Mouse (Mus musculus): Measurements from ENCODE around the gene Sclt1. TPM values are rescaled to one million over a fixed set of nuclear protein-coding genes. Genes with fewer than 3 reads are reported as not detected.

Sclt1 gene
- total RNA-seq, 2 experiments from 2014 or later: 5.0 to 5.4 TPM

DNA sequence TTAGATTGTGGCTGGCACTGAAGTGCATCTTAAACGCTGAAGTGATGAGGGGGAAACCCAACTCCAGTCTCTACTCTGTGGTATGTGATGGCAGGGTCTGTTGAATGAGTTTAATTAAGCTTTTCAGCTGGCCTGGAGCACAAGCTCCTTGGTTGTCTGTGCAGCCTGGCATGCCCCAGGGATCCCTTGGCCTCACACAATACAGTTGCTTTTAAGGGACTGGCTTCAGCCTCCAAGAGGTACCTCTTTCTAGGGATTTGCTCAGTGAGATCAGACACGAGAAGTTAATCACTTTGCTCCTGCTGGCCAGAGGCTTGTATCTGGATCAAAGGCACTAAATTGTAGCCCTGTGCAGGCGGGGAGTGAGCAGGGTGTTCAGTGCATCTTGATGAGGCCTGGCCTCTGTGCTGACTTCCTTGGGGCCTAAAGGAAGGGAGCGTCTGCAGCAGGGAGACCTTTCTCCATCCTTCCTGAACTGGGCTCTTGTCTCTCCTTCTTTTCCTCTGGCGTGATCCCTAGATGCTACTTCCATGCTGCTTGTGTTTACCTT lies 138.8 kb downstream of the Sclt1 start:
- Histone ChIP-seq H3K27ac (no peak overlapping the region), H3K4me3 (no peak overlapping the region)
- DNase-seq: no peak
- TF ChIP-seq CTCF (IDR thresholded peaks at IDR 0.05): no peak
- intact Hi-C loops (cut with DNase I): no loop called here

DNA sequence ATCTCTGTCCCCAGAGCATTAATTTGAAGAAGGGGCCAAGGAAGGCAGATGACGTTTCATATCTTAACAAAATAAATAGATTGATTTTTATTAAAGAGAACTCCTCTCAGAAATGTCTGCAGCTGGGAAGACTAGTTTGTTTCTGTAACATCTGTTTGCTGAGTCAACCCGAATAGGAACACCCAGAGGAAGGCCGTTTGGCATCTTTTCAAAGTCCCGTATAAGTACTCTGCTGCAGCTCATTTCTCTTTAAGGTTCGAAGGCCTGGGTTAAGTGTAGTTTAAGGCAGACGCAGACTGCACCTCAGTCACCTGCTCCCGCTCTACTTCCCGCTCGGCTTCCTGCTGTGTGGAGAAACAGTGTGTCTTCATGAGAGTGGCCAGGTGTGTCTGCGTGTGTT lies 139.4 kb downstream of the Sclt1 start:
- no peak for TF ChIP-seq CTCF (IDR thresholded peaks at IDR 0.05)
- DNase-seq: no peak
- intact Hi-C loops (cut with DNase I): no loop called here
- peak overlapping the region; percentile 57 for H3K27ac ChIP-seq
- H3K4me3 ChIP-seq: no peak overlapping the region

DNA sequence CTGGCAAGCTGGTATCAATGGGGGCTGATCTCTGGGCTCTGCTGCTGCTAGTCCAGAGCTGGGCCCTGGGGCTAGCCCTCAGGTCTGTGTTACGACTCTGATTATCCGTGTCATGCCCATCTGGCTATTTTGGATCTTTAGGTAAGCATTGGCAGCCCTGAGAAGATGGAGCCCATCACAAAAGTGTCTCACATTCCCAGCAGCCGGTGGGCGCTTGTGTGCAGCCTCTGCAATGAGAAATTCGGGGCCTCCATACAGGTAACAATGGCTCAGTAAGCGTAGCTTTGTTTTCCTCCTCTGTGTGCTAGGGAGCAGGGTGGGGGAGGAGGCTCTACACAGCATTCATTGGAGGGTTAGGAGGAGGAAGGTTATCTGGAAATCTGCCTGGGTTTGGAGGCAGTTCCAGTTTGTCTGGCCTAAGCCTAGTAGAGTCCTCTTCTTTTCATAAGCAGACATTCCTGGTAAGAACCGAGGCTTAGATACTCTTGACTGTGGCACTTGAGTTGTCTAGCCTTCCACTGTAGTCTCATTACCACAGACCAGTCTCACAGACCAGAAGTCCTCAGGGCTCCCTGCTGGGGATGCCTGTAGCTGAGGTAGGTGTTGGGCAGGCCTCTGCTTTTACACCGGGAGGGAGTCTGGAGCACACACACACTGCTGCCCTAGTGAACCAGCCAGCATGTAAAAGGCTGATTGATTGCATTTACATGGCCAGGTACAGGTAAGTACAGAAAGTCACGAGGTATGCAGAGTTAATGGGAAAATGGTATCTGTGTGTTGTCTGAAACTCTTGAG lies 140.9 kb downstream of the Sclt1 start:
- no peak overlapping the region for H3K4me3 ChIP-seq
- no peak overlapping the region for H3K27ac ChIP-seq
- no peak for TF ChIP-seq CTCF (IDR thresholded peaks at IDR 0.05)
- intact Hi-C loops (cut with DNase I): no loop called here
- no peak for DNase-seq

DNA sequence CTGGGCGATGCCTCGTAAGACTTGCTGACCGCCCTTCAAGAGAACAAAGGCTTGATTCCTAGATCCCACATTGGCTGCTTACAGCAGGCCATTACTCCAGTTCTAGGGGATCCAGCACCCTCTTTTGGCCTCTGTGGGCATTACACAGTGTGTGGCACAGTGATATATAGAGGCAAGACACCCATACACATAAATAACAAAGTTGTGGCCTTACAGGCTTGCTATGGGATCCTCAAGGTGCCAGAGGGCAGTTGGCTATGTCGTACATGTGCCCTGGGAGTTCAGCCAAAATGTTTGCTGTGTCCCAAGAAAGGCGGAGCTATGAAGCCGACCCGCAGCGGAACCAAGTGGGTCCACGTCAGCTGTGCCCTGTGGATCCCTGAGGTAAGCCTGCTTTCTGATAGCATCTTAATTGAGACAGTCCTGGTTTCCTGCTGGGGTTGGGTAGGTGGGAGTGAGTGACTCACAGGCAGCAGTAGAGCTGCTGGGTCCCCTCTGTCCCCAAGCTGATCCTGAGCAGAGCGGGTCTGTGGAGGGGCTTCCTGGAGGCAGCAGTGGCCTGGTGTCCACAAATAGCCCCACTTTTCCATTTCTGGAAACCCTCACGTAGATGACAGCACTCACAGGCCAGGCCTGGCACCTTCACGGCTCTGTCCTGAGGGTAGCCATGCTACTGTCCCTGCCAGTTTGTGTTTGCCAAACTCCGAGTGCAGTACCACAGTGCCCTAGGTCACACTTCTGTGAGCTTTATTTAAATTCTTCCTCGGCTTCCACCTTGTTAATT lies 142.3 kb downstream of the Sclt1 start:
- peak overlapping the region; percentile 70 for H3K27ac ChIP-seq
- peak; percentile 75 for DNase-seq
- intact Hi-C loops (cut with DNase I): loop anchor here (5.0 kb wide), 4 partner anchors 38 to 558 kb away; no protein-coding TSS in a partner anchor

DNA sequence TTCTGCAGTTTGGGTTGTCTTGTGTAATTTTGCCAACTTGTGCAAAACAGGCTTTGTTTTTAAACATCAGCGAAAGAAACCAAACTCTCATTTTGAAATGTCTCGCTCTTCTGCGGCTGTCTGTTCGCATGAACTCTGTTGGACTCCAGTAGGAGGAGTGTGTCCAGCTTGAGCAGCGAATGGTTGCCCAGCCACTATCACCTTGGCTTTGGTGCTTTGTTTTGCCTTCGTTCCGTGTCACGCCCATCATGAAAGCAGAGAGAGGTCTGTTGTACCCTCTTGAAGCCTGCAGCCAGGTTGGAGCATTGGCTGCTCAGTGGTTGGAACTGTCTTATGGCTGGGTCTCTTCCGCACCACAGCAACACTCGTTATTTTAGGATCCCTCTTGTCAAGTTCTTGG lies 143.1 kb downstream of the Sclt1 start:
- no peak for TF ChIP-seq CTCF (IDR thresholded peaks at IDR 0.05)
- H3K27ac ChIP-seq: peak overlapping the region; percentile 70; the same call in 1 of the 2 replicates
- intact Hi-C loops (cut with DNase I): loop anchor here (5.0 kb wide), 4 partner anchors 37 to 557 kb away; no protein-coding TSS in a partner anchor
- H3K4me3 ChIP-seq: no peak overlapping the region
- no peak for DNase-seq

More for the DNA sequence above, 142.3 kb downstream of the Sclt1 start:
- no peak overlapping the region for H3K4me3 ChIP-seq
- TF ChIP-seq CTCF (IDR thresholded peaks at IDR 0.05): peak; percentile 81

DNA sequence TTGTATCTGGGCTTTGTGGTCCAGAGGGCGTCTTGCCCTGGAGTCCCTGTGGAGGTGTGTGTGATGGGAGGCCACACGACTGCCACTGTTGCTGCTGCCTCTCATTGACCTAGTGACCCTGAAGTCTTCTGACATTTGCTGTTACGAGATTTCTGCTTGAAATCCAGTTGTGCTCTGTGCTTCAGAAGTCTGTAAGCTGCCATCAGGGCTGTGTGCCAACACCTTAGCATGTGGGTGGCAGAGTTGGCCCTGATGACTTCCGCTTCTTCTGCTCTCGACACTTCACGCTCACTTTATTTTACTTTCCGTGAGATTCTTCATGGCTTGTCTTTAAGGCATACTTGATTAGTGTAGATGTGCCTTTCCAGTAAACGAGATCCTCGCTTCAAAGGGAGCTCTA lies 143.9 kb downstream of the Sclt1 start:
- DNase-seq: no peak
- intact Hi-C loops (cut with DNase I): loop anchor here (5.0 kb wide), 4 partner anchors 36 to 556 kb away; no protein-coding TSS in a partner anchor
- Histone ChIP-seq H3K27ac (no peak overlapping the region), H3K4me3 (no peak overlapping the region)
- no peak for TF ChIP-seq CTCF (IDR thresholded peaks at IDR 0.05)

DNA sequence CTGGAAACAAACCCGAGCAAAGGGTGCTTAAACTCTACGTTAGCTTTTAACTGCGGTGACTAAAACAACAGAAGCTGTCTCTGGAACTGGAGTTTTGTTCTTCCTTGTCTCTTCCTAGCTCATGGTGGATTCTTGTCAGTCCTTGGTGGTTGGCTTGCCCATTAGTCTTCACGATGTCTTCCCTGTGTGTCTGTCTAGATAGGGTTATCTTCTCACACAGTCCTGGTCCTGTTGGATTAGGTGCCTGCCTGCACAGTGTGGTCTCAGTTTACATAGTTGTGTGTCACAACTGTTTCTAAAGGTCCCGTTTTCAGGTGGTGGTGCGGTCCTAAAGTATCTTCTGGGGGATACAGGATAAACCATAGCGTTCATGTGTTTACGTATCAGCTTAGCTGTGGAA lies 145.3 kb downstream of the Sclt1 start:
- TF ChIP-seq CTCF (IDR thresholded peaks at IDR 0.05): no peak
- H3K27ac ChIP-seq: no peak overlapping the region
- intact Hi-C loops (cut with DNase I): loop anchor here (5.0 kb wide), 4 partner anchors 35 to 555 kb away; no protein-coding TSS in a partner anchor

DNA sequence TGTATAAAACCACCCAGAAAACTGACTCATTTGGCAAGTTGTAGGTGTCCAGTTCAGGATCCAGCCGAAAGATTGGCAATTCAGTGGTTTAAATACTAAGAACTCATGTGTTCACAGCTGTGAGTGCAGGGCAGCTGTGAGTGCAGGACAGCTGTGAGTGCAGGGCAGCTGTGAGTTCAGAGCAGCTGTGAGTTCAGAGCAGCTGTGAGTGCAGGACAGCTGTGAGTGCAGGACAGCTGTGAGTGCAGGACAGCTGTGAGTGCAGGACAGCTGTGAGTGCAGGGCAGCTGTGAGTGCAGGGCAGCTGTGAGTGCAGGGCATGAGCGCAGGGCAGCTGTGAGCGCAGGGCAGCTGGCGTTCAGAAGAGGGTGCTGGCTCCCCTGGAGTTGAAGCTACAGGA lies 147.3 kb downstream of the Sclt1 start:
- TF ChIP-seq CTCF (IDR thresholded peaks at IDR 0.05): no peak
- no peak overlapping the region for H3K4me3 ChIP-seq

More for the DNA sequence above, 145.3 kb downstream of the Sclt1 start:
- no peak for DNase-seq
- no peak overlapping the region for H3K4me3 ChIP-seq

DNA sequence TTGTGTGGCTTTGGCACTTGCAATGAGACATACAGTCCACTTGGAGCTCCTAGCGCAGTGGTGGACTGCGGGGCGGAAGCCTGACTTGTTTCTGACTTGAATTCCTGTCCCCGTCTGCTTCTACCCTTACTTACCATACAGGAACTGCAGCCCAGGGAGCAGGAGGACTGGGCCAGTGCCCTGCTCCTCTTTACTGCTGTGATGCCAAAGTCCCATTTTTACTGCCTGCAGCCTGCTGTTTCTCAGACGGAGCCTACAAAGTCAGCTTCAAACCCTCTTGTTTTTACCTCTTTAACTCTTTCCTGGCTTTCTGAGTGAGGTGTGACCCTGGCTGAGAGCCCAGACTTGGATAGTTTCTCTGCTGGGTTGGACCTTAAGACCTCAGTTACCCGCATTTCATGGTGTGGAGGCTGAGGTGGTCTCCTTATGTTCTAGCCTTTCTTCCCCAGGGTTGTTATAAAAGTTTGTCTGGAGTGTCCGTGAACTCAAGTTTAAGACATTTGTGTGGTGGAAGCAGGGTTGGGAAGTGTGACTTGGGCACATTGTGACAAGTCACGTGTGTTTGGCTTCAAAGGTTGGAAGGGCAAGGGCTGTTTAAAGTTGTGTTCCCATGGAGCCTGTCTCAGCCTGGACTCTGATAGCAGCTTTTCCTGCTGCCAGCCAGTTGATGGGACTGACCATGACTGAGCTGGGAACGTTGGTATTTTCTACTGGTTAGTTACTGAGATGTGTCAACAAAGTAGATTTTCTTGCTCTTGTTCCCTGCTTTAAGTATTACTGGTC lies 148.0 kb downstream of the Sclt1 start:
- no peak overlapping the region for H3K27ac ChIP-seq
- TF ChIP-seq CTCF (IDR thresholded peaks at IDR 0.05): no peak
- intact Hi-C loops (cut with DNase I): loop anchor here (5.0 kb wide), 2 partner anchors 247 to 512 kb away; partner anchors contain the start of gene Pgrmc2
- no peak overlapping the region for H3K4me3 ChIP-seq
- no peak for DNase-seq

More for the DNA sequence above, 147.3 kb downstream of the Sclt1 start:
- no peak overlapping the region for H3K27ac ChIP-seq
- intact Hi-C loops (cut with DNase I): loop anchor here (5.0 kb wide), 4 partner anchors 33 to 553 kb away; no protein-coding TSS in a partner anchor
- DNase-seq: no peak

DNA sequence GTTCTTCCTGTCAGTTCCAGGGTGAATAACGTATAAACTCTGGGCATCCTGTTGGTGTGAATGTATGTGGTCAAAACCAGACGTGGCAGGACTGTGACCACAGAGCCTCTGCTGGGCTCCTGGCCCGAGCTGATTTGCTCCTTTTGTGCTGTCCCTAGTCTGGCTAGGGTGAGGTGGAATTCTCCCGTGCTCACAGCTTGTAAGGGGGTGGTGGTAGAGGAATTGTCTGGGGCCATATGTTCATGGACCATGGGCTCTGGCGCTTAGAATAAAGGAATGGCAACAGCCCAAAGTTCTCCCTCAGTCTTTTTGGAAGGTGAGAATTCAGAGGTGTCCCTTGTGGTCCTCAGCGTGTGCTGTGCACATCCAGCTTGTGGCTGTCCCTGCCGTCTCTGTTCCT lies 149.5 kb downstream of the Sclt1 start:
- Histone ChIP-seq H3K4me3 (no peak overlapping the region), H3K27ac (no peak overlapping the region)
- intact Hi-C loops (cut with DNase I): loop anchor here (5.0 kb wide), 2 partner anchors 246 to 511 kb away; partner anchors contain the start of gene Pgrmc2
- no peak for TF ChIP-seq CTCF (IDR thresholded peaks at IDR 0.05)
- DNase-seq: no peak

DNA sequence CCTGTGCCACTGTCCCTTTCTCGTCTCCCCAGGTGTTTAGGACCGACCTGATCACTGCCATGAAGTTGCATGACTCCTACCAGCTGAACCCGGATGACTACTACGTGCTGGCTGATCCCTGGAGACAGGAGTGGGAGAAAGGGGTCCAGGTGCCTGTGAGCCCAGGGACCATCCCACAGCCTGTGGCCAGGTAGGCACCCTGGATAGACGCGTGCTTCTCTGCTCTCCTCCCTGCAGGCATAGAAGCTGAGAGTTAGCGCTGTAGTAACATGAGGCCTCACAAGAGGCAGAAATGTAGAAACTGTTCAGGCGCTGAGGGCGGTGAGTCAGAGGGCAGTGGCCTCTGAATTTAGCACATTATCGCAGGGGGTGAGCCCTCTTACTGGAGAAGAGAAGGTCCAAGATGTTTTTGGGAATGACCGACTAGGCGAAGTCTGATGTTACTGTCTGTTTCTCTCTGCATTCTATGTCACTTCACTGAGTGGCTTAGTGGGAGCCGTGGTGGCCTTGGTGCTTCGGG lies 150.6 kb downstream of the Sclt1 start:
- no peak overlapping the region; the same call in 1 of the 2 replicates for H3K4me3 ChIP-seq
- intact Hi-C loops (cut with DNase I): loop anchor here (5.0 kb wide), 2 partner anchors 244 to 509 kb away; partner anchors contain the start of gene Pgrmc2
- DNase-seq: no peak
- TF ChIP-seq CTCF (IDR thresholded peaks at IDR 0.05): no peak
- peak overlapping the region; percentile 54 for H3K27ac ChIP-seq
